Mouse (Mus musculus) thymus, adult 2 months (tissue): Measurements from ENCODE around the gene Cyp4a12b.

Experiments used
- CTCF ChIP-seq: fragments of 200-500 bp; IDR thresholded peaks from 2 replicates; pipeline ENCODE4 v1.5.1; 2012; ENCODE audit warnings: mild to moderate bottlenecking, control low read depth, low read length, moderate library complexity, borderline replicate concordance; ENCODE audit not compliant: control insufficient read depth, poor library complexity, insufficient read depth; ENCODE audit errors: extremely low read depth
- POLR2A ChIP-seq: fragments of 200-500 bp; IDR thresholded peaks from 2 replicates; pipeline ENCODE4 v1.6.1; 2012; ENCODE audit warnings: mild to moderate bottlenecking, low read length, control low read depth, moderate library complexity; ENCODE audit not compliant: control insufficient read depth, poor library complexity, insufficient read depth; ENCODE audit errors: extremely low read depth

DNA sequence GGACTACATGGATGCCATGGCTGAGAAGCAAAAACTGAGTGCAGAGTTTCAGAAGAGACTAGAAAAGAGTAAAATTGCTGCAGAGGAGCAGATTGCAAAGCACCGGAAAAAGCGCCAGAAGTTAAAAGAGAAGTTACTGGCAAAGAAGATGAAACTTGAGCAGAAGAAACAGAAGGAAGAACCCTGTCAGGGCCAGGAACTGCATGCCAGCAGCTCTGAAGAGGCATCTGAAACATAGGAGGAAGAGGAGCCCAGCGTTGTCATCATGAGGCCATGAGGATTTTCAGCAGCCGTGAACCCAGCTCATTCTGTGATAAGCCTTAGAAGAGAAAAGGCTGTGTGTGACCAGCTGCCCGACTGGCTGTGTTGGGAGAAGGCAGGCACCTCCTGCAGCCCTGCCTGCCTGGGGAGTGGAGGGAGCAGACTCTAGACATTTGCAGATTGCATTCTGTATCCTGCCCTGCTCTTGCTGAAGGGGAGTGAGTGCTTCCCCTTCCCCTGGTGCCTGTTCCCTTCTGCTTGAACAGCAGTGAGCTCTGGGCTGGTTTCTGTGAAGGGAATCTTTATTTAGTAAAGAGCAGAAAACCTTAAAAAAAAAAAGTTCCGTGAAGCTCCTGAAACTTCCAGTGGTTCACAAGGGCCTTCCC, 69.7 kb downstream of the Cyp4a12b start:
- TF ChIP-seq POLR2A: no peak
- no peak for TF ChIP-seq CTCF
